In genomic region chr7:126648486-126648885, GRCm38 (mm10) we compare ENCODE assay signal across 8 mouse cellular contexts. TPM values are rescaled to one million over a fixed set of nuclear protein-coding genes. Genes with fewer than 3 reads are reported as not detected.
A peak's percentile ranks its signal among the peaks of the same experiment; 100 is the strongest.
DNase-seq lines count a peak whose midpoint lies in the region; ATAC-seq lines count a peak whose summit lies in the region.

No protein-coding gene starts in this region.

- 0 out of 2 replicates have a peak, but pooled peaks cover 3% of the 10 kb centered on the region for H3K4me1 ChIP-seq in neural tube, embryonic 11.5 days (ENCODE audit: control insufficient read depth, insufficient read depth, low read length)
- H3K4me1 ChIP-seq in limb, embryonic 10.5 days, result peaks cover 23% of the 10 kb centered on the region
- H3K4me1 ChIP-seq in neural tube, embryonic 14.5 days (ENCODE audit: control insufficient read depth, insufficient read depth, low read length), result no peaks in the 10 kb centered on the region

- 80% methylated on average over 4 of the region's 4 CpGs for WGBS in neural tube, embryonic 11.5 days
- 84% methylated on average over 4 of the region's 4 CpGs for WGBS in limb, embryonic 10.5 days
- WGBS in neural tube, embryonic 14.5 days, result 81% methylated on average over 4 of the region's 4 CpGs

- no peak overlapping the region for H3K27ac ChIP-seq in neural tube, embryonic 11.5 days (ENCODE audit: low read depth, low read length)
- H3K27ac ChIP-seq in limb, embryonic 10.5 days, result no peak overlapping the region
- 0 out of 2 replicates have a peak overlapping the region, but pooled peaks have one; percentile 92 for H3K27ac ChIP-seq in neural tube, embryonic 14.5 days (ENCODE audit: low read depth, low read length)

- peak overlapping the region; percentile 63 for H3K4me2 ChIP-seq in neural tube, embryonic 11.5 days (ENCODE audit: low read depth)
- peak overlapping the region; percentile 84; the same call in 1 of the 2 replicates for H3K4me2 ChIP-seq in neural tube, embryonic 14.5 days (ENCODE audit: low read depth, low read length)

- DNase-seq in cerebellum, adult 11 months, result peak; percentile 14
- DNase-seq in cerebellum, postnatal 4 days (ENCODE audit: low spot score in 2 of 2), result no peak
- DNase-seq in neural tube, embryonic 11.5 days (ENCODE audit: low spot score), result no peak
- no peak for DNase-seq in neural tube, embryonic 10.5 days (ENCODE audit: extremely low spot score, low spot score)
- DNase-seq in limb, embryonic 10.5 days (ENCODE audit: low spot score), result no peak
- DNase-seq in left cerebral cortex, adult 8-10 months (ENCODE audit: low spot score in 2 of 2), result no peak
- DNase-seq in spleen, adult 12 weeks (ENCODE audit: low spot score), result no peak

- ATAC-seq in neural tube, embryonic 11.5 days (ENCODE audit: insufficient read depth, low FRiP score, low TSS enrichment), result no peak
- ATAC-seq in neural tube, embryonic 14.5 days (ENCODE audit: low read depth), result no peak

- H3K36me3 ChIP-seq in neural tube, embryonic 11.5 days (ENCODE audit: control insufficient read depth, insufficient read depth, low read length), result no peaks in the 10 kb centered on the region
- no peaks in the 10 kb centered on the region for H3K36me3 ChIP-seq in limb, embryonic 10.5 days
- no peaks in the 10 kb centered on the region for H3K36me3 ChIP-seq in neural tube, embryonic 14.5 days (ENCODE audit: control insufficient read depth, insufficient read depth, low read length)

- no peak overlapping the region for H3K9ac ChIP-seq in neural tube, embryonic 11.5 days (ENCODE audit: low read length)
- peak overlapping the region; percentile 65; the same call in 1 of the 2 replicates for H3K9ac ChIP-seq in neural tube, embryonic 14.5 days (replicated peaks; ENCODE audit: low read depth, low read length)

- no peaks in the 10 kb centered on the region for H3K27me3 ChIP-seq in neural tube, embryonic 11.5 days (ENCODE audit: control insufficient read depth, insufficient read depth, low read length)
- no peaks in the 10 kb centered on the region for H3K27me3 ChIP-seq in limb, embryonic 10.5 days (ENCODE audit: low read depth, poor library complexity, severe bottlenecking)
- H3K27me3 ChIP-seq in neural tube, embryonic 14.5 days (ENCODE audit: control insufficient read depth, insufficient read depth, low read length), result no peaks in the 10 kb centered on the region

- no peaks in the 10 kb centered on the region for H3K9me3 ChIP-seq in neural tube, embryonic 11.5 days (ENCODE audit: control insufficient read depth, low read length)
- H3K9me3 ChIP-seq in limb, embryonic 10.5 days (replicated peaks), result no peaks in the 10 kb centered on the region
- H3K9me3 ChIP-seq in neural tube, embryonic 14.5 days (ENCODE audit: control insufficient read depth, low read length), result no peaks in the 10 kb centered on the region

- H3K4me3 ChIP-seq in neural tube, embryonic 11.5 days (ENCODE audit: low read depth, low read length), result no peak overlapping the region; the same call in 1 of the 2 replicates
- peak overlapping the region; percentile 73 for H3K4me3 ChIP-seq in limb, embryonic 10.5 days
- no peak overlapping the region for H3K4me3 ChIP-seq in neural tube, embryonic 14.5 days (ENCODE audit: low read depth, low read length)

RNA-seq across cellular contexts. Expression of gene Sgf29, which starts 0.6 kb away (rescaled TPM):
- polyA plus RNA-seq in neural tube, embryonic 11.5 days (2014; fragmentation: Nextera tagmentation; extraction: Ambion mirVana), result 47.8 and 63.1 TPM in 2 replicates
- polyA plus RNA-seq in limb, embryonic 10.5 days (2016; fragmentation: Nextera tagmentation; extraction: Ambion mirVana), result 69.0 and 69.2 TPM in 2 replicates
- polyA plus RNA-seq in neural tube, embryonic 14.5 days (2014; fragmentation: Nextera tagmentation; extraction: Ambion mirVana), result 58.0 and 61.5 TPM in 2 replicates
- 10 to 100 TPM; 28.4 to 39.0 (median 33.6) TPM for total RNA-seq in left cerebral cortex, adult 8-10 months (2022)

RNA-seq across cellular contexts. Expression of gene Nupr1, which starts 17.8 kb away (rescaled TPM):
- polyA plus RNA-seq in neural tube, embryonic 11.5 days (2014; fragmentation: Nextera tagmentation; extraction: Ambion mirVana), result 1.1 and 1.4 TPM in 2 replicates
- polyA plus RNA-seq in limb, embryonic 10.5 days (2016; fragmentation: Nextera tagmentation; extraction: Ambion mirVana), result 0.45 and 0.78 TPM in 2 replicates
- polyA plus RNA-seq in neural tube, embryonic 14.5 days (2014; fragmentation: Nextera tagmentation; extraction: Ambion mirVana), result 2.2 and 10.8 TPM in 2 replicates
- 10 to 100 TPM; 15.3 to 22.6 (median 17.7) TPM for total RNA-seq in left cerebral cortex, adult 8-10 months (2022)

RNA-seq across cellular contexts. Expression of gene Sult1a1, which starts 27.7 kb away (rescaled TPM):
- not detected in 2 replicates for polyA plus RNA-seq in neural tube, embryonic 11.5 days (2014; fragmentation: Nextera tagmentation; extraction: Ambion mirVana)
- polyA plus RNA-seq in limb, embryonic 10.5 days (2016; fragmentation: Nextera tagmentation; extraction: Ambion mirVana), result 0.11 and 0.49 TPM in 2 replicates
- polyA plus RNA-seq in neural tube, embryonic 14.5 days (2014; fragmentation: Nextera tagmentation; extraction: Ambion mirVana), result 0.59 and 2.2 TPM in 2 replicates
- 1 to 10 TPM; 6.3 to 9.0 (median 7.9) TPM for total RNA-seq in left cerebral cortex, adult 8-10 months (2022)

RNA-seq across cellular contexts. Expression of gene Bola2, which starts 46.7 kb away (rescaled TPM):
- polyA plus RNA-seq in neural tube, embryonic 11.5 days (2014; fragmentation: Nextera tagmentation; extraction: Ambion mirVana), result 159 and 165 TPM in 2 replicates
- polyA plus RNA-seq in limb, embryonic 10.5 days (2016; fragmentation: Nextera tagmentation; extraction: Ambion mirVana), result 177 and 237 TPM in 2 replicates
- polyA plus RNA-seq in neural tube, embryonic 14.5 days (2014; fragmentation: Nextera tagmentation; extraction: Ambion mirVana), result 132 and 140 TPM in 2 replicates
- total RNA-seq in left cerebral cortex, adult 8-10 months (2022), result 10 to 100 TPM; 82.1 to 97.0 (median 90.2) TPM

RNA-seq across cellular contexts. Expression of gene Slx1b, which starts 47.1 kb away (rescaled TPM):
- polyA plus RNA-seq in neural tube, embryonic 11.5 days (2014; fragmentation: Nextera tagmentation; extraction: Ambion mirVana), result 10.6 and 11.7 TPM in 2 replicates
- 12.6 and 14.8 TPM in 2 replicates for polyA plus RNA-seq in limb, embryonic 10.5 days (2016; fragmentation: Nextera tagmentation; extraction: Ambion mirVana)
- 11.2 and 13.1 TPM in 2 replicates for polyA plus RNA-seq in neural tube, embryonic 14.5 days (2014; fragmentation: Nextera tagmentation; extraction: Ambion mirVana)
- 10 to 100 TPM; 17.1 to 23.0 (median 19.6) TPM for total RNA-seq in left cerebral cortex, adult 8-10 months (2022)
